Mouse (Mus musculus): Measurements from ENCODE around the gene Rps6kb1. TPM values are rescaled to one million over a fixed set of nuclear protein-coding genes. Genes with fewer than 3 reads are reported as not detected.

The Rps6kb1 gene
- total and polyA plus RNA-seq, 3 experiments: 45.2 to 110 (median 76.9) TPM

GRCm38 (mm10) chr11:86472771-86473171 is 71.8 kb downstream of the Rps6kb1 start (continued):
- TF ChIP-seq PAX5 (IDR thresholded peaks at IDR 0.05; ENCODE audit: low read length): no peak
- TF ChIP-seq KAT2A (IDR thresholded peaks at IDR 0.05; ENCODE audit: insufficient replicate concordance, low read length): no peak
- no peak for TF ChIP-seq ZKSCAN1 (IDR thresholded peaks at IDR 0.05; ENCODE audit: borderline replicate concordance, low read depth, low read length)
- TF ChIP-seq MAX (IDR thresholded peaks at IDR 0.05; ENCODE audit: low read length): 0 out of 2 replicates have a peak, but pooled peaks have one; percentile 45
- TF ChIP-seq BHLHE40 (IDR thresholded peaks at IDR 0.05; ENCODE audit: low read depth, low read length): 0 out of 2 replicates have a peak, but pooled peaks have one; percentile 28
- TF ChIP-seq TBP (conservative IDR thresholded peaks at IDR 0.05; ENCODE audit: low read depth, low read length): no peak; the same call in 1 of the 2 replicates
- 0 out of 2 replicates have a peak, but pooled peaks have one; percentile 48 for TF ChIP-seq MYC (IDR thresholded peaks at IDR 0.05; ENCODE audit: low read depth, low read length)
- TF ChIP-seq GABPA (IDR thresholded peaks at IDR 0.05; ENCODE audit: insufficient replicate concordance, low read depth, low read length): no peak
- TF ChIP-seq SMC3 (IDR thresholded peaks at IDR 0.05; ENCODE audit: low read depth, low read length): no peak
- TF ChIP-seq TCF12 (IDR thresholded peaks at IDR 0.05; ENCODE audit: low read depth, low read length): peak; percentile 29; the same call in 1 of the 2 replicates
- no peak for TF ChIP-seq POLR2A (IDR thresholded peaks at IDR 0.05; ENCODE audit: low read depth, low read length)
- TF ChIP-seq RCOR1 (conservative IDR thresholded peaks at IDR 0.05; ENCODE audit: low read depth, low read length): no peak
- no peak for TF ChIP-seq NRF1 (IDR thresholded peaks at IDR 0.05; ENCODE audit: low read depth, low read length)
- TF ChIP-seq RAD21 (IDR thresholded peaks at IDR 0.05; ENCODE audit: low read depth, low read length): no peak
- TF ChIP-seq CHD2 (IDR thresholded peaks at IDR 0.05; ENCODE audit: low read length): no peak
- peak; percentile 82; the same call in 1 of the 2 replicates for TF ChIP-seq MXI1 (IDR thresholded peaks at IDR 0.05; ENCODE audit: low read depth, low read length)
- no peak for TF ChIP-seq USF2 (conservative IDR thresholded peaks at IDR 0.05; ENCODE audit: low read depth, low read length)
- TF ChIP-seq EP300 (IDR thresholded peaks at IDR 0.05; ENCODE audit: low read length): no peak
- no peak for TF ChIP-seq USF1 (IDR thresholded peaks at IDR 0.05; ENCODE audit: low read depth, low read length)

GRCm38 (mm10) chr11:86471785-86472184 is 72.8 kb downstream of the Rps6kb1 start:
- TF ChIP-seq HCFC1 (IDR thresholded peaks at IDR 0.05; ENCODE audit: low read depth, low read length) (no peak), NRF1 (IDR thresholded peaks at IDR 0.05; ENCODE audit: low read depth, low read length) (no peak), TCF12 (IDR thresholded peaks at IDR 0.05; ENCODE audit: low read depth, low read length) (no peak), JUN (IDR thresholded peaks at IDR 0.05; ENCODE audit: insufficient read depth, low read depth, low read length) (no peak), ELF1 (IDR thresholded peaks at IDR 0.05; ENCODE audit: low read depth, low read length) (no peak), JUND (conservative IDR thresholded peaks at IDR 0.05; ENCODE audit: low read depth, low read length) (no peak), USF1 (IDR thresholded peaks at IDR 0.05; ENCODE audit: low read depth, low read length) (no peak), ZMIZ1 (IDR thresholded peaks at IDR 0.05; ENCODE audit: low read depth, low read length) (no peak), ZNF384 (IDR thresholded peaks at IDR 0.05; ENCODE audit: low read depth, low read length) (no peak), POLR2A (IDR thresholded peaks at IDR 0.05; ENCODE audit: low read depth, low read length) (no peak), CTCF (conservative IDR thresholded peaks at IDR 0.05 in 1 of 2, IDR thresholded peaks at IDR 0.05 in 1 of 2; ENCODE audit: low read depth in 2 of 2, low read length in 2 of 2) (no peak)
- no peak overlapping the region for H3K27ac ChIP-seq (ENCODE audit: insufficient read depth, low read depth)
- dilution Hi-C loops (cut with MboI; ENCODE audit: extremely low pct_ligation_motif_present, extremely low pct_unique_long_range_greater_than_20kb, low sequenced_read_pairs): no loop called here
- peaks cover 2% of the 10 kb centered on the region for H3K9me3 ChIP-seq (replicated peaks; ENCODE audit: low read length)
- H3K36me3 ChIP-seq (replicated peaks in 1 of 2; ENCODE audit: control insufficient read depth in 1 of 2, insufficient read depth in 1 of 2, low read length in 1 of 2): peaks cover 0 to 3% of the 10 kb centered on the region in 2 experiments
- H3K4me1 ChIP-seq (ENCODE audit: control insufficient read depth in 1 of 2, insufficient read depth in 2 of 2): peaks cover 10 to 20% of the 10 kb centered on the region in 2 experiments
- DNase-seq (ENCODE audit: extremely low read depth): no peak
- no peaks in the 10 kb centered on the region for H3K79me2 ChIP-seq (replicated peaks; ENCODE audit: control insufficient read depth, extremely low read depth, insufficient read depth, poor library complexity, severe bottlenecking)
- in situ Hi-C loops (cut with MboI; ENCODE audit: low pct_ligation_motif_present, low pct_unique_long_range_greater_than_20kb, low sequenced_read_pairs): no loop called here
- H3K4me2 ChIP-seq (ENCODE audit: insufficient read depth, low read depth, poor library complexity, severe bottlenecking): no peak overlapping the region
- no peaks in the 10 kb centered on the region for H3K27me3 ChIP-seq (replicated peaks)
- H3K9ac ChIP-seq (ENCODE audit: insufficient read depth, low read depth): no peak overlapping the region
- H3K4me3 ChIP-seq (replicated peaks in 1 of 3; ENCODE audit: low read depth in 2 of 3, low read length in 2 of 3, poor library complexity in 1 of 3): no peak overlapping the region
